Mouse (Mus musculus) heart, adult 2 months (tissue): ENCODE measurements around the gene Gm9944. TPM values are rescaled to one million over a fixed set of nuclear protein-coding genes. Genes with fewer than 3 reads are reported as not detected.

ENCODE experiments used
- DNase-seq, 2 experiments: peaks; one replicate each; pipeline ENCODE4 v3.0.0; 2021
- H3K27ac ChIP-seq: fragments of 200-600 bp; 2 replicates; pipeline ENCODE4 v1.8.1; 2022
- H3K27me3 ChIP-seq: fragments of 200-500 bp; 2 replicates; pipeline ENCODE4 v1.6.1; 2012; ENCODE audit warnings: mild to moderate bottlenecking, low read length, inconsistent platforms, mixed read lengths; ENCODE audit not compliant: control insufficient read depth, insufficient read depth
- H3K36me3 ChIP-seq: fragments of 200-500 bp; 2 replicates; pipeline ENCODE4 v1.6.1; 2012; ENCODE audit warnings: low read length, inconsistent platforms; ENCODE audit not compliant: control insufficient read depth, insufficient read depth
- H3K4me1 ChIP-seq: fragments of 200-500 bp; 2 replicates; pipeline ENCODE4 v1.6.1; 2011; ENCODE audit warnings: low read length; ENCODE audit not compliant: control insufficient read depth, insufficient read depth
- H3K4me3 ChIP-seq: fragments of 200-600 bp; 2 replicates; pipeline ENCODE4 v1.8.1; 2022
- H3K79me2 ChIP-seq: fragments of 200-500 bp; replicated peaks from 2 replicates; pipeline ENCODE4 v1.6.1; 2012; ENCODE audit warnings: mild to moderate bottlenecking, inconsistent platforms, low read length, moderate library complexity, mixed read lengths; ENCODE audit not compliant: control insufficient read depth, insufficient read depth
- H3K9ac ChIP-seq: fragments of 200-500 bp; 2 replicates; pipeline ENCODE4 v1.6.1; 2012; ENCODE audit warnings: low read depth, mild to moderate bottlenecking, control low read depth, inconsistent platforms, low read length, mixed read lengths
- CTCF ChIP-seq: fragments of 200-600 bp; IDR thresholded peaks from 2 replicates; pipeline ENCODE4 v1.8.1; 2022; ENCODE audit warnings: antibody characterized with exemption, mild to moderate bottlenecking, moderate library complexity
- EP300 ChIP-seq: fragments of 200-500 bp; IDR thresholded peaks from 2 replicates; pipeline ENCODE4 v1.6.1; 2011; ENCODE audit warnings: low read depth, low read length, control low read depth; ENCODE audit not compliant: insufficient read depth
- POLR2A ChIP-seq: fragments of 200-500 bp; IDR thresholded peaks from 2 replicates; pipeline ENCODE4 v1.6.1; 2011; ENCODE audit warnings: mild to moderate bottlenecking, low read depth, low read length, control low read depth; ENCODE audit not compliant: insufficient read depth
- WGBS: fragments of 180-500 bp; shearing (Covaris S2); methylation state at CpG from one replicate; pipeline ENCODE4 v1.1.7; 2018; 5-methylcytosine and 5-hydroxymethylcytosine counted together
- intact Hi-C: fragments of 180-260 bp; cut with DNase I; formaldehyde crosslinking; loops from one replicate; pipeline ENCODE4 v1.15.1; 2025
- polyA plus RNA-seq: library from polyadenylated mRNA; depleted of rRNA; stranded (reverse); fragments of >200 nt; gene quantifications from 2 replicates; pipeline ENCODE4 v1.2.3, GENCODE M21; 2012; rRNA removed
- total RNA-seq, 2 experiments: library from RNA; stranded (reverse); gene quantifications; 2 replicates each; pipeline ENCODE4 v1.2.3; 2021

Gm9944 gene
- total and polyA plus RNA-seq, 3 experiments = not detected

DNA sequence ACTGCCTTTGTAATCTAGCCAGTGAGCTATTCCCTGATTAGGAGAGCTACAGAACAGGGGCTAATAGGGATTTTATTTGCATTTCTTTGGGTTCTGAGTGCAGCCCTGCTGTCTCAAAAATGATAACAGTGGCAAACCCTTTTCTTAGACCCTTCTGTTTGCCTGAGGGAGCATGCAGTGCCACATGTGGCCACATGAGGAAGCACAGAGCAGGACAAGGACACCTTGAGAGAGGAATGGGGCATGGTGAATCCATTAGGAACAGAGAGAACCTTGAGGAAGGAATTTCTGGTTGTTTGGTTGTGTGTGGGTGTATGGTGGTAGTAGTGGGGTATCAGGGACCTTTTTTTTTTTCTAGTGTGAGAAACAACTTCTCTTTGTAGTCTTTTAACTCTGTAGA, 32.5 kb downstream of the Gm9944 start:
- H3K27ac ChIP-seq = no peak overlapping the region
- H3K79me2 ChIP-seq = no peaks in the 10 kb centered on the region
- no peak overlapping the region for H3K9ac ChIP-seq
- no peak for TF ChIP-seq EP300
- TF ChIP-seq POLR2A = no peak
- peak; percentile 41 for TF ChIP-seq CTCF
- H3K27me3 ChIP-seq = no peaks in the 10 kb centered on the region
- intact Hi-C loops = no loop called here
- no peak overlapping the region for H3K4me3 ChIP-seq
- no peaks in the 10 kb centered on the region for H3K4me1 ChIP-seq
- no peaks in the 10 kb centered on the region for H3K36me3 ChIP-seq
- no peak for DNase-seq

DNA sequence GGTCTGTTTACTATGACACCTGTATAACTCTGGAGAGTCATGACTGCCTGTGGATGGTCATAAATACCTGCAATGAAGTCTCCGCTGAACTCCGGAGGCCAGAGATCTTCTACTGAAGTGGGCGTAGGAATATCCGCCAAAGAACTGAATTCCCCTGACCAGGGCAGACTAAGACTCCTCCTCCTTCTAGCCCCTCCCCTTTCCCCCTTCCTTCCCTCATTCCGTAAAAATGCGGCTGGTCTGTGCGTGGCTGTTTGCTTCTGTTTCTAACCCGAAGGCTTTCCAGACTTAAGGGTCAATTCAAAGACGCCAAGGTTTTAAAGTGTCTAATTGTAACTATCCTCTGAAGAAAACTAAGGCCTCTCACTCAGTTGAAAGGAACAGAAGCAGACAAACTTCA, 44.8 kb downstream of the Gm9944 start, which contains the start of gene Pramef12:
Gene Pramef12, minus strand, starts transcription at position 175 of the 400 bp plus-strand sequence.
- Histone ChIP-seq H3K27me3 (peaks cover 2% of the 10 kb centered on the region; the same call in 1 of the 2 replicates), H3K36me3 (no peaks in the 10 kb centered on the region), H3K4me1 (peaks cover 2% of the 10 kb centered on the region), H3K9ac (no peak within 1 kb of the TSS), H3K79me2 (no peaks in the 10 kb centered on the region), H3K4me3 (no peak within 1 kb of the TSS), H3K27ac (no peak within 1 kb of the TSS)
- no peak for TF ChIP-seq EP300
- no peak for TF ChIP-seq POLR2A
- TF ChIP-seq CTCF = no peak
- DNase-seq = no peak
- intact Hi-C loops = no loop called here
- WGBS = 68% methylated on average over 9 of the region's 9 CpGs

DNA sequence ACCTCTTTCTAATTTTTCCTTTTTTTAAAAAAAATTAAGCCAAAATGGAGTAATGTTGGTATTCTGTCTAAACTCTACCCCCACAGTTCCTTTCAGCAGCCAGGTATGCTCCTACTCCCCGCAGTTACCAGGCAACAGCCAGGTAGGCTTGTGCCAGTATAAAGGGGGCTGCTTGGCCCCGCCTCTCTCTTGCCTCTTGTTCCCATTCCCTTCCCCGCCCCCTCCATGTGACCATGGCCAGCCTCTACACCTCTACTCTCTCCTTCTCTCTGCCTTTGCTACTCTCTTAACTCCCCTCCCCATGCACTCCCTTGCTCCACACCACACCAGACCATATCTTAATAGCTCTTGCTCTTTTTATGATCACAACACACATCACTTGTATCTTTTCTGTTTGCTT, 46.9 kb downstream of the Gm9944 start:
- Histone ChIP-seq H3K9ac (no peak overlapping the region), H3K79me2 (no peaks in the 10 kb centered on the region), H3K4me1 (peaks cover 2% of the 10 kb centered on the region), H3K27me3 (peaks cover 2% of the 10 kb centered on the region; the same call in 1 of the 2 replicates), H3K4me3 (no peak overlapping the region), H3K27ac (no peak overlapping the region), H3K36me3 (no peaks in the 10 kb centered on the region)
- TF ChIP-seq POLR2A (no peak), EP300 (no peak), CTCF (no peak)
- no peak for DNase-seq
- WGBS = 73% methylated on average over 3 of the region's 3 CpGs
- intact Hi-C loops = no loop called here

DNA sequence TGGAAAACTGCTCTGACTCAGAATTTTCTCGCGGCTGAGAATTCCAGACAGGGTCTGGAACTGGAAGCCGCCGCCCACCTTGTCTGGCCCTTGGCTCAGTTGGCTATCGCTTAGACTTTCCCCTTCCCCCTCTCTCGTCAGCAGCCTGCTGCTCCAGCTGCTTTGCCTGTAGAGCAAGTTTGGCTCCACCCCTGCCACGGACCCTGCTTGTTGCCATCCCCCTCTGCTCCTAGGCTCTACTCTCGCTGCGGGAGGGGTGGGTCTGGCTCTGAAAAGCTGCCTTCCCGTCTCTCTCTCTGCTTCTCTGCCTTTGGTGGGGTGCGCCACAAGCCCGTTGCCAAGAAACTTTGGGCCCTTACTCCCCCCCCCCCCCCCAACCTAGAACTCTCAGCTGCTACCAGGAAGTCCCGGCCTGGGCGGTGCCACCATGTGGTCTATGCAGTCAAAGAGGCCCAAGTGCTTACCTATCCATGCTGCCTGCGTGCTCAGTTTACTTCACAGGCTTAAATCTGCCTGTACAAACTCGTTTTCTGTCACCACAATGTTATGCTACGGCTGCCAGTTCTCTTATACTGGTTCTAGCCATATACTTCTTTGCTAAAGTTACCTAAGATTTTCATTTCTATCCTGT, 48.5 kb downstream of the Gm9944 start:
- no peaks in the 10 kb centered on the region for H3K79me2 ChIP-seq
- WGBS = 6% methylated on average over 17 of the region's 17 CpGs
- peak overlapping the region; percentile 59 for H3K9ac ChIP-seq
- no peak overlapping the region for H3K4me3 ChIP-seq
- peaks cover 2% of the 10 kb centered on the region for H3K4me1 ChIP-seq
- intact Hi-C loops = no loop called here
- TF ChIP-seq CTCF (no peak), POLR2A (no peak)
- no peaks in the 10 kb centered on the region for H3K36me3 ChIP-seq
- H3K27ac ChIP-seq = no peak overlapping the region
- peak in 1 of 2 experiments; percentile 2 for DNase-seq
- peaks cover 2% of the 10 kb centered on the region; the same call in 1 of the 2 replicates for H3K27me3 ChIP-seq

Other genes with a start within 250 kb of the Gm9944 start
- gene C87977, start 240.0 kb downstream of the Gm9944 start, total RNA-seq = not detected
- not detected in 2 replicates for gene C87977, start 240.0 kb downstream of the Gm9944 start, polyA plus RNA-seq
- gene Pramel5, start 172.8 kb downstream of the Gm9944 start, total RNA-seq = not detected
- gene Pramel5, start 172.8 kb downstream of the Gm9944 start, polyA plus RNA-seq = not detected in 2 replicates
- gene Gm13128, start 123.1 kb downstream of the Gm9944 start, total RNA-seq = not detected
- gene Gm13128, start 123.1 kb downstream of the Gm9944 start, polyA plus RNA-seq = not detected in 2 replicates
- gene Gm13119, start 95.4 kb downstream of the Gm9944 start, total RNA-seq = not detected
- not detected in 2 replicates for gene Gm13119, start 95.4 kb downstream of the Gm9944 start, polyA plus RNA-seq
- gene Pramef20, start 75.4 kb downstream of the Gm9944 start, total RNA-seq = not detected
- gene Pramef20, start 75.4 kb downstream of the Gm9944 start, polyA plus RNA-seq = not detected in 2 replicates
- not detected for gene Pramef12, start 44.9 kb downstream of the Gm9944 start, total RNA-seq
- gene Pramef12, start 44.9 kb downstream of the Gm9944 start, polyA plus RNA-seq = 0.08 TPM in 1 of 2 replicates, not detected in the other
- not detected for gene 1700012P22Rik, start 14.5 kb downstream of the Gm9944 start, total RNA-seq
- not detected in 2 replicates for gene 1700012P22Rik, start 14.5 kb downstream of the Gm9944 start, polyA plus RNA-seq
- gene Aadacl3, start 10.4 kb upstream of the Gm9944 start, total RNA-seq = not detected
- not detected in 2 replicates for gene Aadacl3, start 10.4 kb upstream of the Gm9944 start, polyA plus RNA-seq
- gene 9430007A20Rik, start 66.5 kb upstream of the Gm9944 start, total RNA-seq = not detected
- not detected in 2 replicates for gene 9430007A20Rik, start 66.5 kb upstream of the Gm9944 start, polyA plus RNA-seq
- gene Gm13124, start 111.8 kb upstream of the Gm9944 start, total RNA-seq = not detected
- gene Gm13124, start 111.8 kb upstream of the Gm9944 start, polyA plus RNA-seq = not detected in 2 replicates
- not detected for gene Aadacl4, start 160.4 kb upstream of the Gm9944 start, total RNA-seq
- gene Aadacl4, start 160.4 kb upstream of the Gm9944 start, polyA plus RNA-seq = not detected in 2 replicates
- gene Gm436, start 233.1 kb upstream of the Gm9944 start, total RNA-seq = not detected
- gene Gm436, start 233.1 kb upstream of the Gm9944 start, polyA plus RNA-seq = not detected in 2 replicates